Mouse (Mus musculus) embryonic fibroblast, embryonic 13.5 days (primary cell): ENCODE data around the gene Rpl35a.

ENCODE experiments used
- CTCF ChIP-seq: IDR thresholded peaks from 2 replicates; pipeline ENCODE4 v1.5.1; 2011; ENCODE audit warnings: mild to moderate bottlenecking, control low read depth, low read length, moderate library complexity, borderline replicate concordance; ENCODE audit not compliant: insufficient read depth
- POLR2A ChIP-seq: IDR thresholded peaks from 2 replicates; pipeline ENCODE4 v1.6.1; 2011; ENCODE audit warnings: low read depth, mild to moderate bottlenecking, control low read depth, low read length, moderate library complexity

DNA sequence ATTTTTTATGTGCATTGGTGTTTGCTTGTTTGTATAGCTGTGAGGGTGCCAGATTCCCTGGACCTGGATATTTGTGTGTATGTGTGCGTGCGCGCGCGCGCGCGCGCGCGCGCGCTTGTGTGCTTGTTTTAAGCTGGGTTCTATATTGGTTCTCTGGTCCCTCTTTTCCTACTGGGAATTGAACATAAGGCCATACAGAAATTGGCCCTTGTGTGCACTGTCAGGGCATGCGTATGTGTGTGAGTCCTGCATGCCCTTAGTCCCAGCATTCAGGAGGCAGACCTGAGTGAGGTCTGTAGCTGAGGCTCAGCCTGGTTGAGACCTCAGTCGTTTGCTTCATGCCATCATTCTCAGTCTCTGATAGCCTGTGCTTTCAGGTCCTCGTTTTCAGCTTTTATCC lies 1.8 kb downstream of the Rpl35a start:
- no peak for TF ChIP-seq POLR2A
- TF ChIP-seq CTCF: no peak
